Mouse (Mus musculus): ENCODE measurements around the gene Cox6a1.

- TF ChIP-seq CTCF (IDR thresholded peaks at IDR 0.05; ENCODE audit: extremely low read depth, insufficient read length, insufficient replicate concordance, low read depth, low read length) (no peak), POLR2A (IDR thresholded peaks at IDR 0.05; ENCODE audit: low read depth, low read length) (no peak)
These were observed 17.8 kb downstream of the Cox6a1 start for GRCm38 (mm10) chr5:115330955-115331354.

Measured in small intestine, adult 2 months (tissue).